Mouse (Mus musculus) limb, embryonic 11.5 days (tissue): ENCODE data around the gene Dnm1l. TPM values are rescaled to one million over a fixed set of nuclear protein-coding genes. Genes with fewer than 3 reads are reported as not detected.
A peak's percentile ranks its signal among the peaks of the same experiment; 100 is the strongest.

Source experiments
- ATAC-seq: fragments of 200-750 bp; cut with Nextera tagmentation; 2 replicates; pipeline ENCODE4 v1.8.0; 2017; ENCODE audit warnings: low read depth; ENCODE audit not compliant: insufficient number of reproducible peaks, low FRiP score, low TSS enrichment
- DNase-seq: peaks from one replicate; pipeline ENCODE4 v3.0.0-alpha.2; 2015; ENCODE audit warnings: low spot score
- H3K27ac ChIP-seq: fragments of 300-500 bp; sonication (generic); replicated peaks from 2 replicates; pipeline ENCODE4 v1.5.1; 2014; ENCODE audit warnings: low read depth, mild to moderate bottlenecking, low read length
- H3K27me3 ChIP-seq: fragments of 300-500 bp; sonication (generic); 2 replicates; pipeline ENCODE4 v1.6.1; 2014; ENCODE audit warnings: mild to moderate bottlenecking, low read length, mixed read lengths; ENCODE audit not compliant: control insufficient read depth, insufficient read depth
- H3K36me3 ChIP-seq: fragments of 300-500 bp; sonication (generic); 2 replicates; pipeline ENCODE4 v1.6.1; 2014; ENCODE audit warnings: mild to moderate bottlenecking, low read length, moderate library complexity, mixed read lengths; ENCODE audit not compliant: control insufficient read depth, insufficient read depth
- H3K4me1 ChIP-seq: fragments of 300-500 bp; sonication (generic); 2 replicates; pipeline ENCODE4 v1.6.1; 2014; ENCODE audit warnings: low read length, mixed read lengths; ENCODE audit not compliant: control insufficient read depth, insufficient read depth
- H3K4me2 ChIP-seq: fragments of 300-500 bp; sonication (generic); 2 replicates; pipeline ENCODE4 v1.6.1; 2014; ENCODE audit warnings: low read depth, mild to moderate bottlenecking, moderate library complexity; ENCODE audit not compliant: severe bottlenecking
- H3K4me3 ChIP-seq: fragments of 300-500 bp; sonication (generic); 2 replicates; pipeline ENCODE4 v1.5.1; 2014; ENCODE audit warnings: low read depth, low read length
- H3K9ac ChIP-seq: fragments of 300-500 bp; sonication (generic); 2 replicates; pipeline ENCODE4 v1.6.1; 2014; ENCODE audit warnings: mild to moderate bottlenecking, low read length
- H3K9me3 ChIP-seq: fragments of 300-500 bp; sonication (generic); 2 replicates; pipeline ENCODE4 v1.6.1; 2016; ENCODE audit warnings: low read length; ENCODE audit not compliant: control insufficient read depth
- WGBS: fragments of 180-500 bp; shearing (Covaris S2); extraction: QIAGEN DNeasy Blood & Tissue Kit; methylation state at CpG from one replicate; pipeline ENCODE4 v1.1.7; 2014; 5-methylcytosine and 5-hydroxymethylcytosine counted together
- polyA plus RNA-seq: library from polyadenylated mRNA; unstranded; fragments of >200 nt; fragmentation: Nextera tagmentation; extraction: Ambion mirVana; gene quantifications from 2 replicates; pipeline ENCODE4 v1.2.1, GENCODE M21; 2014

Gene Dnm1l
- polyA plus RNA-seq, 1 experiment from 2014 or later = 60.7 TPM

GRCm38 (mm10) chr16:16303138-16303827, 55.5 kb downstream of the Dnm1l start:
- Histone ChIP-seq H3K9me3 (no peaks in the 10 kb centered on the region), H3K9ac (peak overlapping the region; percentile 85), H3K4me2 (peak overlapping the region; percentile 53), H3K4me1 (0 out of 2 replicates have a peak, but pooled peaks cover 5% of the 10 kb centered on the region), H3K4me3 (peak overlapping the region; percentile 81), H3K27me3 (no peaks in the 10 kb centered on the region), H3K36me3 (peaks cover 2% of the 10 kb centered on the region; the same call in 1 of the 2 replicates), H3K27ac (peak overlapping the region; percentile 75)
- WGBS = under 1% methylated on average over 61 of the region's 61 CpGs
- peak; percentile 72 for ATAC-seq
- peak; percentile 74 for DNase-seq

- Histone ChIP-seq H3K9ac (peak within 1 kb of the TSS; percentile 85), H3K27me3 (no peaks in the 10 kb centered on the region), H3K27ac (peak within 1 kb of the TSS; percentile 75), H3K9me3 (no peaks in the 10 kb centered on the region), H3K4me3 (peak within 1 kb of the TSS; percentile 81), H3K36me3 (0 out of 2 replicates have a peak, but pooled peaks cover 2% of the 10 kb centered on the region), H3K4me1 (0 out of 2 replicates have a peak, but pooled peaks cover 5% of the 10 kb centered on the region), H3K4me2 (peak within 1 kb of the TSS; percentile 53)
- WGBS = under 1% methylated on average over 48 of the region's 50 CpGs
- peak; percentile 97 for ATAC-seq
- DNase-seq = peak; percentile 88
Measured at GRCm38 (mm10) chr16:16302369-16303137, 56.2 kb downstream of the Dnm1l start, which contains the start of gene Yars2. Gene Yars2 (plus strand): TSS chr16:16302965.

DNA sequence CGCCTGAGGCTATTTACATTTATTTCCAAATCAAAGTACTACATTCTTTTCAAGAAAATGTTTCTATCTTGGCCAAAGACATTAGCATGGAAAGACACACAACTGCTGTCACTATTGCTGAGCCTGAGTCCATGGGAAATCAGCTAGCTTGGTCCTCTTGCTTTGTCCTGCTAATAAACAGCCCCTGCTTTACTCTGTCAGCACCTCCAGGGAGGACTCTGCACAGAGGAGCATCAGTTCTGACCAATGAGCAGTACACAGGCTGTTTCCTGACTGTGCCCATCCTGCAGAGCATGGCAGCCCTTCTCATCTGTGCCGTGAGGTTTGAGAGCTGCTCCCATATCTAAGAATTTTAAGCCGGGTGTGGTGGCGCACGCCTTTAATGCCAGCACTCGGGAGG, 85.0 kb downstream of the Dnm1l start:
- no peaks in the 10 kb centered on the region for H3K36me3 ChIP-seq
- H3K9me3 ChIP-seq = no peaks in the 10 kb centered on the region
- H3K4me2 ChIP-seq = no peak overlapping the region
- 90% methylated on average over 6 of the region's 6 CpGs for WGBS
- no peak overlapping the region for H3K9ac ChIP-seq
- DNase-seq (no peak), ATAC-seq (no peak)
- H3K27ac ChIP-seq = no peak overlapping the region
- H3K27me3 ChIP-seq = no peaks in the 10 kb centered on the region
- no peak overlapping the region for H3K4me3 ChIP-seq
- no peaks in the 10 kb centered on the region for H3K4me1 ChIP-seq

- Histone ChIP-seq H3K36me3 (no peaks in the 10 kb centered on the region), H3K27me3 (no peaks in the 10 kb centered on the region), H3K9ac (no peak overlapping the region), H3K9me3 (no peaks in the 10 kb centered on the region), H3K4me1 (no peaks in the 10 kb centered on the region), H3K27ac (no peak overlapping the region), H3K4me3 (no peak overlapping the region), H3K4me2 (no peak overlapping the region)
- DNase-seq (no peak), ATAC-seq (no peak)
- 34% methylated on average over 3 of the region's 3 CpGs for WGBS
Measured at GRCm38 (mm10) chr16:16272978-16273377, 85.8 kb downstream of the Dnm1l start.

DNA sequence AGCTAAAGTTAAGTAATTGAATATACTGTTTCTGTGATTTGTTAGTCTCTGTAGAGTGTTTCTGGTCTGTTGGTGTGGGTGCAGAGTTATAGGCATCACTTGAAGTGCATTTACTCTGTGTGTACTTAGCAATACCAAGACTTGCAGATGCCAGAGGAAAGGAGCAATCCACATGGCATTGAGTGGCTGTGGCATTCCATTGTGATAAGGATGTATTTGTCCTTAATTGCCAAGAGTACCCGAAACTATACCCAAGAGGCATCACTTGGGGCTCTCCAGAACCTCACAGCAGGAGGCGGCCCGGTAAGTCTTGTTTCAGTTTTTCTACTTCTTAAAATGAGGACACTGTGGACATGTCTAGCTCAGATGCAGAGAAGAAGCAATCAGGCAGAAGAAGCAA, 96.3 kb downstream of the Dnm1l start:
- H3K27ac ChIP-seq = no peak overlapping the region
- H3K4me1 ChIP-seq = no peaks in the 10 kb centered on the region
- H3K9ac ChIP-seq = no peak overlapping the region
- H3K36me3 ChIP-seq = no peaks in the 10 kb centered on the region
- H3K4me3 ChIP-seq = no peak overlapping the region
- no peaks in the 10 kb centered on the region for H3K27me3 ChIP-seq
- 91% methylated on average over 3 of the region's 3 CpGs for WGBS
- no peak overlapping the region for H3K4me2 ChIP-seq
- DNase-seq (no peak), ATAC-seq (no peak)
- no peaks in the 10 kb centered on the region for H3K9me3 ChIP-seq

Other genes starting within 250 kb of the Dnm1l start
- 0.79 and 0.99 TPM in 2 replicates for gene Pkp2, start 145.6 kb downstream of the Dnm1l start, polyA plus RNA-seq
- gene Yars2, start 56.0 kb downstream of the Dnm1l start, polyA plus RNA-seq = 45.0 and 46.6 TPM in 2 replicates
- 10.1 and 10.2 TPM in 2 replicates for gene Fgd4, start 241.6 kb upstream of the Dnm1l start, polyA plus RNA-seq